Mouse (Mus musculus) urinary bladder, postnatal 36 days (tissue): ENCODE data around the gene Gm8720.
"Not testable (repeated sequence)": the region's sequence is repeated elsewhere in the genome, so short reads cannot be mapped to it uniquely, and the experiment has no call there.

Experiments
- DNase-seq, 2 experiments: peaks; one replicate each; pipeline ENCODE4 v3.0.0; 2022; ENCODE audit warnings: low spot score in 2 of 2, mixed read lengths in 1 of 2

Gm8720 gene

GRCm38 (mm10) chr7:23067356-23067755 is at the start of gene Gm8720:
TSS of gene Gm8720 (minus strand) at chr7:23067456.
- not testable (repeated sequence) for DNase-seq

- not testable (repeated sequence) for DNase-seq
Measured at GRCm38 (mm10) chr7:23055240-23055639, 12.0 kb downstream of the Gm8720 start, which contains the start of gene Vmn1r163. TSS of gene Vmn1r163 (plus strand) at chr7:23055540.

GRCm38 (mm10) chr7:23019823-23020222 is 47.4 kb downstream of the Gm8720 start, which contains the start of gene Gm4216:
TSS of gene Gm4216 (minus strand) at chr7:23019923.
- DNase-seq, result not testable (repeated sequence)
